Mouse (Mus musculus): ENCODE results near the gene Lpin1.

Lpin1 gene

GRCm38 (mm10) chr12:16619453-16619852, 8.7 kb upstream of the Lpin1 start:
- no peak for DNase-seq (ENCODE audit: low spot score)

GRCm38 (mm10) chr12:16618512-16619274, 7.9 kb upstream of the Lpin1 start:
- peak; percentile 97 for DNase-seq (ENCODE audit: low spot score)

- no peak for DNase-seq (ENCODE audit: low spot score)
These were observed 5.0 kb upstream of the Lpin1 start for GRCm38 (mm10) chr12:16615738-16616137.

GRCm38 (mm10) chr12:16614556-16614955, 3.8 kb upstream of the Lpin1 start:
- DNase-seq (ENCODE audit: low spot score): no peak

GRCm38 (mm10) chr12:16605624-16606023, 5.1 kb downstream of the Lpin1 start:
- no peak for DNase-seq (ENCODE audit: low spot score)

GRCm38 (mm10) chr12:16602271-16602670, 8.5 kb downstream of the Lpin1 start:
- no peak for DNase-seq (ENCODE audit: low spot score)

GRCm38 (mm10) chr12:16600374-16600773, 10.4 kb downstream of the Lpin1 start:
- no peak for DNase-seq (ENCODE audit: low spot score)

- DNase-seq (ENCODE audit: low spot score): no peak
These were observed 11.4 kb downstream of the Lpin1 start for GRCm38 (mm10) chr12:16599359-16599758.

GRCm38 (mm10) chr12:16593761-16594160, 17.0 kb downstream of the Lpin1 start:
- no peak for DNase-seq (ENCODE audit: low spot score)

GRCm38 (mm10) chr12:16593014-16593413, 17.8 kb downstream of the Lpin1 start:
- DNase-seq (ENCODE audit: low spot score): no peak

- DNase-seq (ENCODE audit: low spot score): no peak
These were observed 18.3 kb downstream of the Lpin1 start for GRCm38 (mm10) chr12:16592451-16592850.

- DNase-seq (ENCODE audit: low spot score): peak; percentile 80
These were observed 19.1 kb downstream of the Lpin1 start for GRCm38 (mm10) chr12:16591453-16592200.

- DNase-seq (ENCODE audit: low spot score): no peak
These were observed 20.8 kb downstream of the Lpin1 start for GRCm38 (mm10) chr12:16589966-16590365.

- DNase-seq (ENCODE audit: low spot score): peak; percentile 92
These were observed 21.4 kb downstream of the Lpin1 start for GRCm38 (mm10) chr12:16589204-16589949.

GRCm38 (mm10) chr12:16588396-16589042, 22.2 kb downstream of the Lpin1 start:
- DNase-seq (ENCODE audit: low spot score): peak; percentile 59

- DNase-seq (ENCODE audit: low spot score): peak; percentile 33
These were observed 23.0 kb downstream of the Lpin1 start for GRCm38 (mm10) chr12:16587767-16588166.

- peak; percentile 79 for DNase-seq (ENCODE audit: low spot score)
These were observed 23.7 kb downstream of the Lpin1 start for GRCm38 (mm10) chr12:16587111-16587510.

- DNase-seq (ENCODE audit: low spot score): no peak
These were observed 25.8 kb downstream of the Lpin1 start for GRCm38 (mm10) chr12:16584964-16585363.

- peak; percentile 37 for DNase-seq (ENCODE audit: low spot score)
These were observed 26.6 kb downstream of the Lpin1 start for GRCm38 (mm10) chr12:16584035-16584682.

- DNase-seq (ENCODE audit: low spot score): no peak
These were observed 27.5 kb downstream of the Lpin1 start for GRCm38 (mm10) chr12:16583313-16583712.

- DNase-seq (ENCODE audit: low spot score): no peak
These were observed 30.5 kb downstream of the Lpin1 start for GRCm38 (mm10) chr12:16580306-16580705.
